Mouse (Mus musculus) liver, embryonic 11.5 days (tissue): ENCODE results near the gene Tcte1. TPM values are rescaled to one million over a fixed set of nuclear protein-coding genes. Genes with fewer than 3 reads are reported as not detected.

Experiments used
- ATAC-seq: fragments of 200-750 bp; cut with Nextera tagmentation; replicated peaks from 2 replicates; pipeline ENCODE4 v1.8.0; 2017; ENCODE audit warnings: moderate number of reproducible peaks, mild to moderate bottlenecking, moderate TSS enrichment, moderate library complexity; ENCODE audit not compliant: low FRiP score
- DNase-seq: peaks from one replicate; pipeline ENCODE4 v3.0.0-alpha.2; 2017; ENCODE audit warnings: low spot score
- H3K27ac ChIP-seq: fragments of 300-500 bp; sonication (generic); 2 replicates; pipeline ENCODE4 v1.5.1; 2014; ENCODE audit warnings: mild to moderate bottlenecking, low read depth, low read length, control low read depth
- H3K27me3 ChIP-seq: fragments of 300-500 bp; sonication (generic); replicated peaks from 2 replicates; pipeline ENCODE4 v1.6.1; 2014; ENCODE audit warnings: low read length, mixed read lengths; ENCODE audit not compliant: control insufficient read depth, insufficient read depth
- H3K36me3 ChIP-seq: fragments of 300-500 bp; sonication (generic); 2 replicates; pipeline ENCODE4 v1.6.1; 2014; ENCODE audit warnings: mild to moderate bottlenecking, low read length, moderate library complexity, mixed read lengths; ENCODE audit not compliant: control insufficient read depth, insufficient read depth
- H3K4me1 ChIP-seq: fragments of 300-500 bp; sonication (generic); replicated peaks from 2 replicates; pipeline ENCODE4 v1.6.1; 2014; ENCODE audit warnings: low read length, mixed read lengths; ENCODE audit not compliant: control insufficient read depth, insufficient read depth
- H3K4me2 ChIP-seq: fragments of 300-500 bp; sonication (generic); 2 replicates; pipeline ENCODE4 v1.6.1; 2014; ENCODE audit warnings: mild to moderate bottlenecking, control low read depth, moderate library complexity
- H3K4me3 ChIP-seq: fragments of 300-500 bp; sonication (generic); 2 replicates; pipeline ENCODE4 v1.5.1; 2014; ENCODE audit warnings: low read depth, low read length, control low read depth
- H3K9ac ChIP-seq: fragments of 300-500 bp; sonication (generic); 2 replicates; pipeline ENCODE4 v1.6.1; 2014; ENCODE audit warnings: low read depth, low read length, control low read depth
- H3K9me3 ChIP-seq: fragments of 300-500 bp; sonication (generic); 2 replicates; pipeline ENCODE4 v1.6.1; 2016; ENCODE audit warnings: low read length, inconsistent platforms, mixed read lengths; ENCODE audit not compliant: control insufficient read depth
- WGBS: fragments of 180-500 bp; shearing (Covaris S2); extraction: QIAGEN DNeasy Blood & Tissue Kit; methylation state at CpG from one replicate; pipeline ENCODE4 v1.1.7; 2014; 5-methylcytosine and 5-hydroxymethylcytosine counted together
- polyA plus RNA-seq: library from polyadenylated mRNA; unstranded; fragments of >200 nt; fragmentation: Nextera tagmentation; extraction: Ambion mirVana; gene quantifications from 2 replicates; pipeline ENCODE4 v1.2.1, GENCODE M21; 2014

Tcte1 gene
- polyA plus RNA-seq, 1 experiment from 2014 or later, result 0.23 TPM

- DNase-seq (no peak), ATAC-seq (no peak)
- Histone ChIP-seq H3K4me3 (no peak overlapping the region), H3K27me3 (no peaks in the 10 kb centered on the region), H3K9ac (peak overlapping the region; percentile 17; the same call in 1 of the 2 replicates), H3K36me3 (peaks cover 42% of the 10 kb centered on the region), H3K4me2 (0 out of 2 replicates have a peak overlapping the region, but pooled peaks have one; percentile 16), H3K27ac (peak overlapping the region; percentile 60), H3K4me1 (peaks cover 41% of the 10 kb centered on the region), H3K9me3 (no peaks in the 10 kb centered on the region)
- WGBS, result 72% methylated on average over 23 of the region's 23 CpGs
These were observed 62.7 kb downstream of the Tcte1 start for GRCm38 (mm10) chr17:45585725-45586448.

- Histone ChIP-seq H3K27me3 (no peaks in the 10 kb centered on the region), H3K4me2 (no peak overlapping the region), H3K27ac (no peak overlapping the region), H3K4me1 (peaks cover 38% of the 10 kb centered on the region), H3K4me3 (no peak overlapping the region), H3K36me3 (peaks cover 42% of the 10 kb centered on the region), H3K9me3 (no peaks in the 10 kb centered on the region), H3K9ac (no peak overlapping the region)
- ATAC-seq (no peak), DNase-seq (no peak)
- WGBS, result 90% methylated on average over 3 of the region's 3 CpGs
These were observed 63.2 kb downstream of the Tcte1 start for GRCm38 (mm10) chr17:45586449-45586837.

GRCm38 (mm10) chr17:45588370-45588769 is 65.1 kb downstream of the Tcte1 start:
- Histone ChIP-seq H3K9me3 (no peaks in the 10 kb centered on the region), H3K27ac (no peak overlapping the region), H3K4me1 (peaks cover 43% of the 10 kb centered on the region), H3K9ac (no peak overlapping the region), H3K4me2 (no peak overlapping the region), H3K4me3 (no peak overlapping the region), H3K27me3 (no peaks in the 10 kb centered on the region; the same call in 1 of the 2 replicates), H3K36me3 (peaks cover 42% of the 10 kb centered on the region)
- ATAC-seq (no peak), DNase-seq (no peak)
- WGBS, result 91% methylated on average over 7 of the region's 7 CpGs

GRCm38 (mm10) chr17:45589236-45589635 is 66.0 kb downstream of the Tcte1 start:
- Histone ChIP-seq H3K9me3 (no peaks in the 10 kb centered on the region), H3K4me3 (no peak overlapping the region), H3K4me2 (no peak overlapping the region), H3K36me3 (peaks cover 42% of the 10 kb centered on the region), H3K9ac (no peak overlapping the region), H3K27me3 (no peaks in the 10 kb centered on the region; the same call in 1 of the 2 replicates), H3K27ac (no peak overlapping the region), H3K4me1 (peaks cover 46% of the 10 kb centered on the region)
- 98% methylated on average over 7 of the region's 7 CpGs for WGBS
- ATAC-seq (no peak), DNase-seq (no peak)

GRCm38 (mm10) chr17:45589844-45590243 is 66.6 kb downstream of the Tcte1 start:
- no peak overlapping the region; the same call in 1 of the 2 replicates for H3K4me3 ChIP-seq
- 91% methylated on average over 8 of the region's 8 CpGs for WGBS
- no peaks in the 10 kb centered on the region; the same call in 1 of the 2 replicates for H3K27me3 ChIP-seq
- no peak overlapping the region for H3K9ac ChIP-seq
- ATAC-seq (no peak), DNase-seq (no peak)
- no peaks in the 10 kb centered on the region for H3K9me3 ChIP-seq
- H3K27ac ChIP-seq, result no peak overlapping the region
- peaks cover 42% of the 10 kb centered on the region for H3K36me3 ChIP-seq
- H3K4me2 ChIP-seq, result no peak overlapping the region
- peaks cover 40% of the 10 kb centered on the region for H3K4me1 ChIP-seq

GRCm38 (mm10) chr17:45590410-45590809 is 67.2 kb downstream of the Tcte1 start:
- H3K27me3 ChIP-seq, result no peaks in the 10 kb centered on the region; the same call in 1 of the 2 replicates
- DNase-seq (no peak), ATAC-seq (no peak)
- H3K9ac ChIP-seq, result no peak overlapping the region
- 83% methylated on average over 6 of the region's 6 CpGs for WGBS
- H3K27ac ChIP-seq, result no peak overlapping the region
- H3K4me3 ChIP-seq, result no peak overlapping the region
- no peak overlapping the region for H3K4me2 ChIP-seq
- H3K4me1 ChIP-seq, result peaks cover 35% of the 10 kb centered on the region
- peaks cover 42% of the 10 kb centered on the region for H3K36me3 ChIP-seq
- no peaks in the 10 kb centered on the region for H3K9me3 ChIP-seq

GRCm38 (mm10) chr17:45591701-45592605 is 68.7 kb downstream of the Tcte1 start:
- DNase-seq (no peak), ATAC-seq (no peak)
- Histone ChIP-seq H3K4me2 (peak overlapping the region; percentile 99), H3K27me3 (peaks cover 3% of the 10 kb centered on the region; the same call in 1 of the 2 replicates), H3K4me1 (peaks cover 41% of the 10 kb centered on the region), H3K27ac (peak overlapping the region; percentile 91), H3K4me3 (peak overlapping the region; percentile 82), H3K36me3 (peaks cover 32% of the 10 kb centered on the region), H3K9ac (peak overlapping the region; percentile 93), H3K9me3 (no peaks in the 10 kb centered on the region)
- 58% methylated on average over 16 of the region's 16 CpGs for WGBS
